Mouse (Mus musculus): ENCODE measurements around the gene Vapa.

DNA sequence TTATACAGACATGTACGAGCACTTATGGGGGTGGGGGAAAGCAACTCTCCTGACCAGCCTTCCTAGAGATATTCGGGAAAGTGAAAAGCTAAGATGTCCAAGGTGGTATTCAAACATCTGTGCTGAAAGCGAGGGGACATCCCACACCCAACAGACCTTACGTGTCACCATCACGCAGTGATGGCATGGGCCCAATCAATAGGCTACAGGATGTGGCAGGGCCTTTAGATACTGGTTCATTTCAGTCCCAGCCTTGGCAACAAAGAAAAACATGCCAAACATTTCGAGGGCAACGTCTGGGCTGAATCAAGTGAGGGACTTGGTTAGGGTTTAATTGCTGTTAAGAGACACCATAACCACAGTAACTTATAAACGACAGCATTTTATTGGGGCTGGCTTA, 38.5 kb downstream of the Vapa start:
- TF ChIP-seq GATA1 (IDR thresholded peaks at IDR 0.05; ENCODE audit: low read length) = no peak
- no peak for TF ChIP-seq TAL1 (IDR thresholded peaks at IDR 0.05; ENCODE audit: low read length)
